ENCODE assay signal across 18 mouse cellular contexts in genomic region chr8:90878551-90878950, GRCm38 (mm10).
"Had no signal": no experiment of that assay in that cellular context is flagged by ENCODE, and none has a peak within 500 bp of the region (broad histone marks: within the 10 kb centered on the region; RNA-seq: fewer than 3 reads in every experiment).

No protein-coding gene starts in this region.

- ATAC-seq: intestine, postnatal 0 days had no signal

- DNase-seq: kidney, adult 2 months; kidney, postnatal 36 days; left cerebral cortex, postnatal 4 days; liver, embryonic 13.5 days; lung, adult 2 months; lung, postnatal 14 days; lung, postnatal 4 days; midbrain, embryonic 14.5 days; right cerebral cortex, adult 18-20 months; right cerebral cortex, postnatal 14 days; right cerebral cortex, postnatal 4 days had no signal

- H3K9ac ChIP-seq: limb, embryonic 15.5 days; liver, embryonic 13.5 days; neural tube, embryonic 12.5 days; neural tube, embryonic 15.5 days had no signal

- H3K27ac ChIP-seq: kidney, postnatal 0 days; limb, embryonic 12.5 days; limb, embryonic 15.5 days; liver, embryonic 13.5 days; stomach, postnatal 0 days had no signal

- H3K36me3 ChIP-seq: limb, embryonic 12.5 days; limb, embryonic 15.5 days; liver, embryonic 13.5 days; neural tube, embryonic 12.5 days; neural tube, embryonic 15.5 days had no signal

- H3K27me3 ChIP-seq: limb, embryonic 12.5 days; limb, embryonic 15.5 days; neural tube, embryonic 12.5 days; neural tube, embryonic 15.5 days had no signal

- H3K9me3 ChIP-seq: limb, embryonic 12.5 days; limb, embryonic 15.5 days; liver, embryonic 13.5 days; neural tube, embryonic 12.5 days; neural tube, embryonic 15.5 days had no signal

- H3K4me3 ChIP-seq: limb, embryonic 15.5 days; liver, embryonic 13.5 days; neural tube, embryonic 12.5 days had no signal
